ENCODE assay signal across 21 mouse cellular contexts in genomic region chr1:33799620-33800019, GRCm38 (mm10). TPM values are rescaled to one million over a fixed set of nuclear protein-coding genes. Genes with fewer than 3 reads are reported as not detected.
DNase-seq lines count a peak whose midpoint lies in the region; ATAC-seq and TF ChIP-seq lines count a peak whose summit lies in the region.
"Had no signal": no experiment of that assay in that cellular context is flagged by ENCODE, and none has a peak within 500 bp of the region (broad histone marks: within the 10 kb centered on the region; RNA-seq: fewer than 3 reads in every experiment).

No protein-coding gene starts in this region.

- WGBS in kidney, embryonic 15.5 days = 74% methylated on average over 3 of the region's 3 CpGs

- no peak for TF ChIP-seq RAD21 in CH12.LX (IDR thresholded peaks at IDR 0.05; ENCODE audit: low read depth, low read length)

- ATAC-seq in kidney, embryonic 15.5 days (replicated peaks; ENCODE audit: low FRiP score) = no peak
- ATAC-seq: forebrain, embryonic 13.5 days; forebrain, embryonic 15.5 days; forebrain, postnatal 0 days had no signal

- TF ChIP-seq CTCF in CH12.LX (conservative IDR thresholded peaks at IDR 0.05 in 1 of 2, IDR thresholded peaks at IDR 0.05 in 1 of 2; ENCODE audit: low read depth in 2 of 2, low read length in 2 of 2) = no peak
- no peak for TF ChIP-seq CTCF in ES-Bruce4 (IDR thresholded peaks at IDR 0.05; ENCODE audit: low read depth, low read length)

- H3K4me3 ChIP-seq in CH12.LX (replicated peaks in 1 of 3; ENCODE audit: low read depth in 2 of 3, low read length in 2 of 3, poor library complexity in 1 of 3) = no peak overlapping the region
- no peak overlapping the region for H3K4me3 ChIP-seq in ES-Bruce4 (ENCODE audit: low read depth, low read length)
- no peak overlapping the region for H3K4me3 ChIP-seq in kidney, embryonic 15.5 days (replicated peaks)
- H3K4me3 ChIP-seq: embryonic facial prominence, embryonic 13.5 days; embryonic facial prominence, embryonic 15.5 days; forebrain, embryonic 13.5 days; forebrain, embryonic 15.5 days had no signal

- H3K4me2 ChIP-seq in CH12.LX (ENCODE audit: insufficient read depth, low read depth, poor library complexity, severe bottlenecking) = no peak overlapping the region
- H3K4me2 ChIP-seq in kidney, embryonic 15.5 days = no peak overlapping the region
- H3K4me2 ChIP-seq: embryonic facial prominence, embryonic 13.5 days; embryonic facial prominence, embryonic 15.5 days; forebrain, embryonic 13.5 days; forebrain, embryonic 15.5 days had no signal

- in situ Hi-C loops in CH12.LX (cut with MboI; ENCODE audit: low pct_ligation_motif_present, low pct_unique_long_range_greater_than_20kb, low sequenced_read_pairs) = no loop called here

- DNase-seq in heart, adult 11 months = peak; percentile 16
- no peak for DNase-seq in heart, postnatal 10 days
- peak; percentile 19 for DNase-seq in CH12.LX (ENCODE audit: extremely low read depth)
- no peak for DNase-seq in spleen, postnatal 14 days (ENCODE audit: low spot score in 2 of 2)
- DNase-seq: adrenal gland, adult 2 months; adrenal gland, postnatal 10 days; adrenal gland, postnatal 25 days; cerebellum, adult 11 months; cerebellum, adult 18-20 months; cerebellum, adult 8-10 months; cerebellum, adult 9-11 months; cerebellum, postnatal 14 days; cerebellum, postnatal 36 days; embryo, embryonic 11 days; forebrain, postnatal 0 days had no signal

- H3K27me3 ChIP-seq in CH12.LX (replicated peaks) = no peaks in the 10 kb centered on the region
- H3K27me3 ChIP-seq in ES-Bruce4 (ENCODE audit: control insufficient read depth, insufficient read depth, low read length, poor library complexity, severe bottlenecking) = no peaks in the 10 kb centered on the region
- H3K27me3 ChIP-seq in kidney, embryonic 15.5 days = no peaks in the 10 kb centered on the region
- H3K27me3 ChIP-seq: embryonic facial prominence, embryonic 13.5 days; embryonic facial prominence, embryonic 15.5 days; forebrain, embryonic 13.5 days; forebrain, embryonic 15.5 days had no signal

- intact Hi-C loops in heart, postnatal 10 days (cut with DNase I) = no loop called here

- H3K27ac ChIP-seq in CH12.LX (ENCODE audit: insufficient read depth, low read depth) = no peak overlapping the region
- H3K27ac ChIP-seq in ES-Bruce4 (ENCODE audit: insufficient read depth, low read length) = 0 out of 2 replicates have a peak overlapping the region, but pooled peaks have one; percentile 8
- no peak overlapping the region for H3K27ac ChIP-seq in kidney, embryonic 15.5 days
- H3K27ac ChIP-seq: embryonic facial prominence, embryonic 13.5 days; embryonic facial prominence, embryonic 15.5 days; forebrain, embryonic 13.5 days; forebrain, embryonic 15.5 days had no signal

- H3K79me2 ChIP-seq in CH12.LX (replicated peaks; ENCODE audit: control insufficient read depth, extremely low read depth, insufficient read depth, poor library complexity, severe bottlenecking) = peaks cover 34% of the 10 kb centered on the region

- dilution Hi-C loops in CH12.LX (cut with MboI; ENCODE audit: extremely low pct_ligation_motif_present, extremely low pct_unique_long_range_greater_than_20kb, low sequenced_read_pairs) = no loop called here

- peaks cover 34 to 67% of the 10 kb centered on the region in 2 experiments for H3K36me3 ChIP-seq in CH12.LX (replicated peaks in 1 of 2; ENCODE audit: control insufficient read depth in 1 of 2, insufficient read depth in 1 of 2, low read length in 1 of 2)
- peaks cover 45% of the 10 kb centered on the region for H3K36me3 ChIP-seq in ES-Bruce4 (ENCODE audit: control insufficient read depth, insufficient read depth, low read length, poor library complexity, severe bottlenecking)
- H3K36me3 ChIP-seq in kidney, embryonic 15.5 days = peaks cover 83% of the 10 kb centered on the region

- no peaks in the 10 kb centered on the region for H3K9me3 ChIP-seq in CH12.LX (replicated peaks; ENCODE audit: low read length)
- H3K9me3 ChIP-seq in ES-Bruce4 (replicated peaks; ENCODE audit: control insufficient read depth, insufficient read depth, low read length, poor library complexity, severe bottlenecking) = peaks cover 4% of the 10 kb centered on the region; the same call in 1 of the 2 replicates
- H3K9me3 ChIP-seq in kidney, embryonic 15.5 days (replicated peaks) = no peaks in the 10 kb centered on the region
- H3K9me3 ChIP-seq: embryonic facial prominence, embryonic 13.5 days; embryonic facial prominence, embryonic 15.5 days; forebrain, embryonic 13.5 days; forebrain, embryonic 15.5 days had no signal

- TF ChIP-seq EP300 in CH12.LX (IDR thresholded peaks at IDR 0.05; ENCODE audit: low read length) (no peak; the same call in 1 of the 2 replicates), ES-Bruce4 (IDR thresholded peaks at IDR 0.05; ENCODE audit: insufficient read depth, low read depth, low read length) (no peak)

- H3K4me1 ChIP-seq in CH12.LX (ENCODE audit: control insufficient read depth in 1 of 2, insufficient read depth in 2 of 2) (peaks cover 3 to 13% of the 10 kb centered on the region in 2 experiments; a peak in 2 of 4 replicates), ES-Bruce4 (ENCODE audit: control insufficient read depth, insufficient read depth, low read length) (peaks cover 2% of the 10 kb centered on the region)
- H3K4me1 ChIP-seq in kidney, embryonic 15.5 days = no peaks in the 10 kb centered on the region
- H3K4me1 ChIP-seq: embryonic facial prominence, embryonic 13.5 days; embryonic facial prominence, embryonic 15.5 days; forebrain, embryonic 13.5 days; forebrain, embryonic 15.5 days had no signal

- no peak for TF ChIP-seq POLR2A in CH12.LX (IDR thresholded peaks at IDR 0.05; ENCODE audit: low read depth, low read length)
- no peak for TF ChIP-seq POLR2A in ES-Bruce4 (IDR thresholded peaks at IDR 0.05; ENCODE audit: insufficient read depth, low read length)

- H3K9ac ChIP-seq in CH12.LX (ENCODE audit: insufficient read depth, low read depth) (no peak overlapping the region; the same call in 1 of the 2 replicates), ES-Bruce4 (ENCODE audit: low read depth, poor library complexity, severe bottlenecking) (no peak overlapping the region)
- no peak overlapping the region for H3K9ac ChIP-seq in kidney, embryonic 15.5 days
- H3K9ac ChIP-seq: embryonic facial prominence, embryonic 13.5 days; embryonic facial prominence, embryonic 15.5 days; forebrain, embryonic 13.5 days; forebrain, embryonic 15.5 days; forebrain, postnatal 0 days had no signal

TF ChIP-seq in CH12.LX, 34 proteins besides CTCF, POLR2A, EP300 and RAD21 (continues in another document):
- no peak for TF ChIP-seq PAX5 (IDR thresholded peaks at IDR 0.05; ENCODE audit: low read length)
- TF ChIP-seq UBTF (IDR thresholded peaks at IDR 0.05; ENCODE audit: low read depth, low read length) = no peak
- TF ChIP-seq RCOR1 (conservative IDR thresholded peaks at IDR 0.05; ENCODE audit: low read depth, low read length) = no peak
- no peak for TF ChIP-seq NRF1 (IDR thresholded peaks at IDR 0.05; ENCODE audit: low read depth, low read length)
- 0 out of 2 replicates have a peak, but pooled peaks have one; percentile 28 for TF ChIP-seq MAZ (IDR thresholded peaks at IDR 0.05; ENCODE audit: low read depth, low read length)
- no peak for TF ChIP-seq MAFK (IDR thresholded peaks at IDR 0.05; ENCODE audit: insufficient replicate concordance, low read length)
- TF ChIP-seq GABPA (IDR thresholded peaks at IDR 0.05; ENCODE audit: insufficient replicate concordance, low read depth, low read length) = no peak
- no peak for TF ChIP-seq POLR2AphosphoS2 (IDR thresholded peaks at IDR 0.05; ENCODE audit: low read depth, low read length)
- TF ChIP-seq MYC (IDR thresholded peaks at IDR 0.05; ENCODE audit: low read depth, low read length) = 0 out of 2 replicates have a peak, but pooled peaks have one; percentile 41
- TF ChIP-seq CHD1 (IDR thresholded peaks at IDR 0.05; ENCODE audit: low read depth, low read length) = peak; percentile 100
- no peak for TF ChIP-seq MXI1 (IDR thresholded peaks at IDR 0.05; ENCODE audit: low read depth, low read length)
- TF ChIP-seq TCF12 (IDR thresholded peaks at IDR 0.05; ENCODE audit: low read depth, low read length) = no peak
- no peak for TF ChIP-seq USF1 (IDR thresholded peaks at IDR 0.05; ENCODE audit: low read depth, low read length)
- TF ChIP-seq KAT2A (IDR thresholded peaks at IDR 0.05; ENCODE audit: insufficient replicate concordance, low read length) = no peak
- no peak for TF ChIP-seq JUN (IDR thresholded peaks at IDR 0.05; ENCODE audit: insufficient read depth, low read depth, low read length)
- no peak for TF ChIP-seq ZMIZ1 (IDR thresholded peaks at IDR 0.05; ENCODE audit: low read depth, low read length)
- TF ChIP-seq JUND (conservative IDR thresholded peaks at IDR 0.05; ENCODE audit: low read depth, low read length) = no peak; the same call in 1 of the 2 replicates
- TF ChIP-seq IRF4 (IDR thresholded peaks at IDR 0.05; ENCODE audit: low read depth, low read length) = peak; percentile 46; the same call in 1 of the 2 replicates
- TF ChIP-seq TBP (conservative IDR thresholded peaks at IDR 0.05; ENCODE audit: low read depth, low read length) = no peak
- peak; percentile 57 for TF ChIP-seq MEF2A (IDR thresholded peaks at IDR 0.05; ENCODE audit: borderline replicate concordance, low read depth, low read length)
- TF ChIP-seq SIN3A (IDR thresholded peaks at IDR 0.05; ENCODE audit: low read length) = 0 out of 2 replicates have a peak, but pooled peaks have one; percentile 37
- no peak for TF ChIP-seq ETS1 (conservative IDR thresholded peaks at IDR 0.05; ENCODE audit: low read depth, low read length)
- 0 out of 2 replicates have a peak, but pooled peaks have one; percentile 10 for TF ChIP-seq CHD2 (IDR thresholded peaks at IDR 0.05; ENCODE audit: low read length)
- no peak for TF ChIP-seq HCFC1 (IDR thresholded peaks at IDR 0.05; ENCODE audit: low read depth, low read length)

RNA-seq across cellular contexts. Expression of gene Zfp451, which starts 14.8 kb away (rescaled TPM):
- total RNA-seq in heart, postnatal 10 days (2021) = 10 to 100 TPM; 19.6 to 21.5 TPM
- total RNA-seq in CH12.LX (2012; rRNA removed) (13.9 and 16.6 TPM in 2 replicates), CH12.LX (2014; rRNA removed) (21.2 and 23.0 TPM in 2 replicates)
- polyA plus RNA-seq in CH12.LX (2012; ENCODE audit: insufficient read length, low read depth) (20.5 and 22.9 TPM in 2 replicates), ES-Bruce4 (2011; ENCODE audit: insufficient read depth, insufficient read length, low read depth, missing spikeins) (72.4 and 73.2 TPM in 2 replicates)
- polyA plus RNA-seq in kidney, embryonic 15.5 days (2015; fragmentation: Nextera tagmentation; extraction: Ambion mirVana) = 25.3 and 26.7 TPM in 2 replicates

RNA-seq across cellular contexts. Expression of gene Bag2, which starts 42.0 kb away (rescaled TPM):
- total RNA-seq in heart, postnatal 10 days (2021) = 10 to 100 TPM; 53.7 to 54.6 TPM
- total RNA-seq in CH12.LX (2012; rRNA removed) (51.1 and 54.8 TPM in 2 replicates), CH12.LX (2014; rRNA removed) (73.5 and 81.7 TPM in 2 replicates)
- polyA plus RNA-seq in CH12.LX (2012; ENCODE audit: insufficient read length, low read depth) (62.1 and 64.4 TPM in 2 replicates), ES-Bruce4 (2011; ENCODE audit: insufficient read depth, insufficient read length, low read depth, missing spikeins) (14.6 and 17.1 TPM in 2 replicates)
- polyA plus RNA-seq in kidney, embryonic 15.5 days (2015; fragmentation: Nextera tagmentation; extraction: Ambion mirVana) = 84.7 and 87.6 TPM in 2 replicates

Comparison
In these comparisons a context has a peak if more than half of its experiments do, and no peak if none do; other contexts are left out.
1. DNase-seq: peak in heart, adult 11 months (single experiment) and CH12.LX (single experiment); none in heart, postnatal 10 days (0 of 2) and spleen, postnatal 14 days (0 of 2).